Mouse (Mus musculus) intestine, postnatal 0 days (tissue): ENCODE results near the gene Cdc14a. TPM values are rescaled to one million over a fixed set of nuclear protein-coding genes. Genes with fewer than 3 reads are reported as not detected.
A peak's percentile ranks its signal among the peaks of the same experiment; 100 is the strongest.

Source experiments
- ATAC-seq: fragments of 200-750 bp; cut with Nextera tagmentation; 2 replicates; pipeline ENCODE4 v1.8.0; 2017; ENCODE audit warnings: mild to moderate bottlenecking, moderate TSS enrichment, moderate library complexity
- H3K27ac ChIP-seq: fragments of 300-500 bp; sonication (generic); 2 replicates; pipeline ENCODE4 v1.5.1; 2014; ENCODE audit warnings: mild to moderate bottlenecking, low read depth, low read length, moderate library complexity
- H3K27me3 ChIP-seq: fragments of 300-500 bp; sonication (generic); replicated peaks from 2 replicates; pipeline ENCODE4 v1.6.1; 2014; ENCODE audit warnings: low read length, mixed read lengths; ENCODE audit not compliant: control insufficient read depth, insufficient read depth
- H3K36me3 ChIP-seq: fragments of 300-500 bp; sonication (generic); 2 replicates; pipeline ENCODE4 v1.6.1; 2014; ENCODE audit warnings: mild to moderate bottlenecking, moderate library complexity; ENCODE audit not compliant: control insufficient read depth, insufficient read depth
- H3K4me1 ChIP-seq: fragments of 300-500 bp; sonication (generic); replicated peaks from 2 replicates; pipeline ENCODE4 v1.6.1; 2014; ENCODE audit warnings: antibody characterized with exemption, low read length, mixed read lengths; ENCODE audit not compliant: control insufficient read depth, insufficient read depth
- H3K4me2 ChIP-seq: fragments of 300-500 bp; sonication (generic); replicated peaks from 2 replicates; pipeline ENCODE4 v1.6.1; 2014; ENCODE audit warnings: low read depth, mild to moderate bottlenecking, moderate library complexity
- H3K4me3 ChIP-seq: fragments of 300-500 bp; sonication (generic); 2 replicates; pipeline ENCODE4 v1.5.1; 2014; ENCODE audit warnings: low read depth, low read length
- H3K9ac ChIP-seq: fragments of 300-500 bp; sonication (generic); 2 replicates; pipeline ENCODE4 v1.6.1; 2014; ENCODE audit warnings: mild to moderate bottlenecking, low read depth, low read length
- H3K9me3 ChIP-seq: fragments of 300-500 bp; sonication (generic); 2 replicates; pipeline ENCODE4 v1.6.1; 2016; ENCODE audit warnings: mixed run types; ENCODE audit not compliant: control insufficient read depth
- CTCF ChIP-seq: sonication (generic); IDR thresholded peaks from 2 replicates; pipeline ENCODE4 v1.5.1; 2016; ENCODE audit warnings: low read depth, mild to moderate bottlenecking, control low read depth, antibody characterized with exemption, moderate library complexity
- WGBS: fragments of 180-500 bp; shearing (Covaris S2); extraction: QIAGEN DNeasy Blood & Tissue Kit; methylation state at CpG from one replicate; pipeline ENCODE4 v1.1.7; 2014; 5-methylcytosine and 5-hydroxymethylcytosine counted together
- polyA plus RNA-seq: library from polyadenylated mRNA; unstranded; fragments of >200 nt; fragmentation: Nextera tagmentation; extraction: Ambion mirVana; gene quantifications from 2 replicates; pipeline ENCODE4 v1.2.1, GENCODE M21; 2015

Gene Cdc14a
- polyA plus RNA-seq: 6.5 and 6.6 TPM in 2 replicates

- peak within 1 kb of the TSS; percentile 76 for H3K4me2 ChIP-seq
- peak; percentile 86 for ATAC-seq
- H3K27ac ChIP-seq: peak within 1 kb of the TSS; percentile 89
- peak within 1 kb of the TSS; percentile 81 for H3K9ac ChIP-seq
- 0 out of 2 replicates have a peak, but pooled peaks have one; percentile 5 for TF ChIP-seq CTCF
- H3K9me3 ChIP-seq: no peaks in the 10 kb centered on the region
- peak within 1 kb of the TSS; percentile 79 for H3K4me3 ChIP-seq
- no peaks in the 10 kb centered on the region for H3K27me3 ChIP-seq
- no peaks in the 10 kb centered on the region; the same call in 1 of the 2 replicates for H3K36me3 ChIP-seq
- under 1% methylated on average over 61 of the region's 64 CpGs for WGBS
- no peaks in the 10 kb centered on the region for H3K4me1 ChIP-seq
These were observed at the start of gene Cdc14a for GRCm38 (mm10) chr3:116423353-116424159. Cdc14a (minus strand) TSS chr3:116424032.

DNA sequence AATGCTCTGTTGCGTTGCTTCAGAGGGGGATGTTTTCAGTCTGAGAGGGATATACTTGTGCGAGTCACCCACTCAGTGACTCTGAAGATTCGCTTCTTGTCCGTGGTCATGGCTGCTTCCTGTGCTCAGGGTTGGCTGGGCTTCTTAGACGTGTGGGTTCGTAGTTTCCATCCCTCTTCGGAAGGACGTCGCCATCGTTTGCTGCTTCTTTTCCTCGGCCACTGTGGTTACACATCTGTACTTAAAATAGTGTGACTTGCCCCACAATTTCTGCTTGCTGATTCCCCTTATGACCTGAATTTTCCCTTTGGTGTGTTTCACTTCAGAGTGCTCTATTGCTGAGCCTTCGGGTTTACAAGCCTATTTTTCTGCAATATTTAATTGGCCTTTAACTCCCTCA, 41.9 kb upstream of the Cdc14a start:
- no peaks in the 10 kb centered on the region for H3K9me3 ChIP-seq
- 89% methylated on average over 12 of the region's 12 CpGs for WGBS
- no peaks in the 10 kb centered on the region for H3K36me3 ChIP-seq
- H3K4me1 ChIP-seq: no peaks in the 10 kb centered on the region
- H3K27me3 ChIP-seq: no peaks in the 10 kb centered on the region
- no peak overlapping the region for H3K9ac ChIP-seq
- H3K4me2 ChIP-seq: no peak overlapping the region
- H3K4me3 ChIP-seq: no peak overlapping the region
- no peak for ATAC-seq
- H3K27ac ChIP-seq: no peak overlapping the region
- no peak for TF ChIP-seq CTCF

DNA sequence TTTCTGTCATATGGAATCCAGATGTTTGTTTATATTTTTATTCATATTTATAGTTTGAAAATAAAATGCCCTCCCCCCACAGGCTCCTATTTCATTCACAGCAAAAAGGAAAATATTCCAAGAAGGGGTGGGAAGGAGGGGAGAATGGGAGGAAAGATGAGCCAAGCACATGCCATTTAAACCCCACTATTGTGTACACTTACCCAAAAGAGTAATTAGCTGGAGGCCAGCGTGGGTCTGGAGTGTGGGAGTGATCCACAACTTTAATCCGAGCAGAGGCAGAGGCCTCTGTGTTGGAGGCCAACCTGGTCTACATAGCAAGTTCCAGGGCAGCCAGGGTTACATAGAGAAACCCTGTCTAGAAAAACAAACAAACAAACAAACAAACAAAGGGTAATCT, 40.5 kb upstream of the Cdc14a start:
- ATAC-seq: no peak
- TF ChIP-seq CTCF: no peak
- Histone ChIP-seq H3K4me3 (no peak overlapping the region), H3K27me3 (no peaks in the 10 kb centered on the region), H3K27ac (no peak overlapping the region), H3K36me3 (no peaks in the 10 kb centered on the region), H3K9ac (no peak overlapping the region), H3K4me2 (no peak overlapping the region), H3K4me1 (no peaks in the 10 kb centered on the region), H3K9me3 (no peaks in the 10 kb centered on the region)
- 59% methylated on average over 2 of the region's 2 CpGs for WGBS

- no peaks in the 10 kb centered on the region for H3K36me3 ChIP-seq
- H3K9me3 ChIP-seq: no peaks in the 10 kb centered on the region
- no peak for ATAC-seq
- H3K27ac ChIP-seq: no peak overlapping the region
- no peaks in the 10 kb centered on the region for H3K4me1 ChIP-seq
- no peak overlapping the region for H3K4me3 ChIP-seq
- WGBS: 69% methylated on average over 4 of the region's 4 CpGs
- TF ChIP-seq CTCF: no peak
- no peak overlapping the region for H3K4me2 ChIP-seq
- H3K27me3 ChIP-seq: no peaks in the 10 kb centered on the region
- H3K9ac ChIP-seq: no peak overlapping the region
These were observed 37.2 kb upstream of the Cdc14a start for GRCm38 (mm10) chr3:116461053-116461452.

- no peak overlapping the region for H3K9ac ChIP-seq
- no peaks in the 10 kb centered on the region for H3K27me3 ChIP-seq
- H3K27ac ChIP-seq: no peak overlapping the region
- no peak overlapping the region for H3K4me3 ChIP-seq
- H3K36me3 ChIP-seq: no peaks in the 10 kb centered on the region
- 34% methylated on average over 1 of the region's 1 CpGs for WGBS
- H3K4me1 ChIP-seq: no peaks in the 10 kb centered on the region
- H3K4me2 ChIP-seq: no peak overlapping the region
- no peaks in the 10 kb centered on the region for H3K9me3 ChIP-seq
- no peak for ATAC-seq
- TF ChIP-seq CTCF: no peak
These were observed 30.7 kb upstream of the Cdc14a start for GRCm38 (mm10) chr3:116454529-116454928.

DNA sequence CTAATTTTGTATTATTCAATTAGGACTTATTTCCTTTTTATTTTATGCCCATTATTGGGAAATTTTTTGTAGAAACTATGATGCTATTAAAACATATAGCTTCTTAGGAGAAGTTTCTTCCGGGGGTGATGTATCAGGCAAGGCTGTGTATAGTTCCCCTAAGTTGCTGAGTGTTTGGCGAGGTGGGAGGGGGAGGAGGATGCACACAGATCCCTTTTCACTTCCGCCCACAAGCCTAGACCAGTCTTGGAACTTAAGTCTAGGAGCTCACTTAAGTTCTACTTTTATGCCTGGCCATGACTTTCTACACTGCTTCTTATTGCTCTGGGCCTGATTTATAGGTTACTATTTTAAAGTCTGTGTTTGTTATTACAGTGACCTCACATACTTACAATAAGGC, 26.9 kb upstream of the Cdc14a start:
- WGBS: 82% methylated on average over 3 of the region's 3 CpGs
- H3K27ac ChIP-seq: no peak overlapping the region
- H3K4me1 ChIP-seq: no peaks in the 10 kb centered on the region
- no peak overlapping the region for H3K4me2 ChIP-seq
- no peaks in the 10 kb centered on the region for H3K27me3 ChIP-seq
- no peak overlapping the region for H3K4me3 ChIP-seq
- TF ChIP-seq CTCF: no peak
- no peak overlapping the region for H3K9ac ChIP-seq
- no peaks in the 10 kb centered on the region for H3K36me3 ChIP-seq
- H3K9me3 ChIP-seq: no peaks in the 10 kb centered on the region
- ATAC-seq: no peak
